Mouse (Mus musculus): Measurements from ENCODE around the gene Bbs1.

DNA sequence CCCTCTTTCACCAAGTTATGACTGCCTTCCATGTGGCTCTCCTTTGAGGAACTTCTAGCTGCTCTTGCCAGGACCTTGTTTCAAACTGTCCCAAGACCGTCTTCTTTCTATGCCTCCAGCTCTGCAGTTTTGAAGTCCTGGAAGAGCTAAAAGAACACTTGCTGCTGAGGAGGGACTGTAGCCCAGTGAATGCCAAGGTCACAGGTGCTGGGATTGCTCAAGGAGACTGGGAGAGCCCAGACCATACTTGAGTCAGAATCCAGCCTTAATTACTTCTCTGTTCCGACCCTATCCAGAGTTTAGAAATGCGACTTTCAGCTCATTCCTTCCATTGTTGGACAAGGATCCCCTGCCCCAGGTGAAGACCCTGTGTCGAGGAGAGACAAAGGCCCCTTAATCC, 50.5 kb downstream of the Bbs1 start:
- TF ChIP-seq MYOD1 (IDR thresholded peaks at IDR 0.05; ENCODE audit: control insufficient read depth, insufficient read length, low read depth) = no peak
- no peak for TF ChIP-seq FOSL1 (IDR thresholded peaks at IDR 0.05; ENCODE audit: insufficient read depth, low read length, poor library complexity, severe bottlenecking)
- TF ChIP-seq CTCF (IDR thresholded peaks at IDR 0.05; ENCODE audit: control insufficient read depth, insufficient read depth, insufficient read length) = no peak
- no peak for TF ChIP-seq MYOG (IDR thresholded peaks at IDR 0.05; ENCODE audit: control insufficient read depth, extremely low read depth, insufficient read length)
- no peak for TF ChIP-seq USF1 (IDR thresholded peaks at IDR 0.05; ENCODE audit: low read depth)
- TF ChIP-seq MAX (IDR thresholded peaks at IDR 0.05) = no peak
- no peak for TF ChIP-seq CEBPB (IDR thresholded peaks at IDR 0.05; ENCODE audit: low read depth)
